Mouse (Mus musculus): ENCODE measurements around the gene Coq3.
A peak's percentile ranks its signal among the peaks of the same experiment; 100 is the strongest.

The Coq3 gene

DNA sequence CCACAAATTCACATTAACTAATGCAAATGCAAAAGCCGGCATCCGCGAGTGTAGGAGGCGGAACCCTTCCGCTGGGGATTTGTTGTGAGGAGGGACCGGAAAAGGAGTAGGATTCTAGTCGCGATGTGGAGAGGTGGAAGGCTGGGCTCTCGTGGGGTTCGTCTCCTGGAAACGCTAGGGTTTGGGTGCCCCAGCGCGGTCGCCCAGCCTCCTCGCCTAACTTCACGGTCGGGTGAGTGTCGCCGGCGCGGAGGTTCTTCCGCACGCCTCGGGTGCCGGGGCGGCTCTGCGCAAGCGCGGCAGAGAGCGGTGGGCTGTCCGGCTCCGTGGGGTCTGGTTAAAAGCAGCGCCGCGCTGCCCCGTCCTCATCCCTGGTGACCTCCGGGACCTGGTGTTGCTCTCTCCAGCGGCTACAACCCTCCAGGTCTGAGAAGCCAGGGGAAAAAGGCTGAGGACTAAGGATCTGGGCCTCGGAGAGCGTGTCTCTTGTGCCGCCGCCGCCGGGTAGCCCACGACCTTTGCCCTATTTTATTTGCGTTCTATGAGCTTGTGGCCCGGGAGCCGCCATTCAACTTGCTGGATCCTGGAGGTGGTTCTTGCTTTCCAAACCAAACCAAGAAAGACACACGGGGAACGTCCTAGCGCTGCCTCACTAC lies at the start of gene Coq3:
TSS of gene Coq3 (plus strand) at position 109 of the 656 bp plus-strand sequence.
- DNase-seq (ENCODE audit: extremely low spot score, low read depth, low spot score), result peak; percentile 24

- DNase-seq (ENCODE audit: extremely low spot score, low read depth, low spot score), result no peak
Measured at GRCm38 (mm10) chr4:21832844-21833243, 46.6 kb upstream of the Coq3 start.

GRCm38 (mm10) chr4:21847481-21848286 lies 31.8 kb upstream of the Coq3 start, which contains the start of gene Pnisr:
Pnisr (plus strand) TSS chr4:21847583.
- peak; percentile 95 for DNase-seq (ENCODE audit: extremely low spot score, low read depth, low spot score)

- DNase-seq (ENCODE audit: extremely low spot score, low read depth, low spot score), result peak; percentile 57
Measured at GRCm38 (mm10) chr4:21848287-21848630, 31.2 kb upstream of the Coq3 start.

DNA sequence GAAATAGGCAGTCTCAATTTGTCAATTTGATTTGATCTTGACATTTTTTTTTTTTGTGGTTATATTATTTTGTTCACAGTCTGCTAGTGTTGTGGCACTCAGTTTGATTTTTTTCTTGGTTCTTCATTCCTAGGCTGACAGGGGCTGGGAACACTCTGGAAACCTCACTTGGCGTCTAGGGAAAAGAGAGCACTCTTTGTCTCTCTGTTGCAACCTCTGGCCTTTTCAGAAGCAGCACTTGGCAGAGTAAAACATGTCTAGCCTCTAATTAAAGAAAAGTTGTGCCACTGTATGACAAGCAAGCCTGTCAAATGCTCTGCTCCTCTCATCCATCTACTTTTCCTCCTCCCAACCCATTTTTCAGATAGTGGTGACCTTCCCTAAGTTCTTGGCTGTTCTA lies 22.0 kb upstream of the Coq3 start:
- DNase-seq (ENCODE audit: extremely low spot score, low read depth, low spot score), result no peak

GRCm38 (mm10) chr4:21865226-21865625 lies 14.2 kb upstream of the Coq3 start:
- no peak for DNase-seq (ENCODE audit: extremely low spot score, low read depth, low spot score)

DNA sequence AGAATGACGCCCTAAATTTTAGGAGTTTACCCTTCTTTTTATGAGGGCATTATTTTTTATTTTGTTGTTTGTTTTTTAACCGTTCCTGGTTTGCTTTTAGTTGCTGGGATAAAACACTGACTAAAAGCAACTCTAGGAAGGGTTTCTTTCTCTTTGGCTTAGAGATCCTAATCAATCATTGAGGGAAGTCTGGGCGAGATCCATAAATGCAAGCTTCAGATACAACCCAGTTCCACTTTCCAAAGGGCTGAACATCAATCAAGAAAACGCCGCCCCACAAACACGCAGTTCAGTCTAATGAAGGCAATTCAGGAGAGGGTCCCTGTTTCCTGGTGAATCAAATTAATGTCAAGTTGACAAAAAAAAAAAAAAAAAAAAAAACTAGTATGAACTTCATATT lies 697 bp upstream of the Coq3 start:
- no peak for DNase-seq (ENCODE audit: extremely low spot score, low read depth, low spot score)

DNA sequence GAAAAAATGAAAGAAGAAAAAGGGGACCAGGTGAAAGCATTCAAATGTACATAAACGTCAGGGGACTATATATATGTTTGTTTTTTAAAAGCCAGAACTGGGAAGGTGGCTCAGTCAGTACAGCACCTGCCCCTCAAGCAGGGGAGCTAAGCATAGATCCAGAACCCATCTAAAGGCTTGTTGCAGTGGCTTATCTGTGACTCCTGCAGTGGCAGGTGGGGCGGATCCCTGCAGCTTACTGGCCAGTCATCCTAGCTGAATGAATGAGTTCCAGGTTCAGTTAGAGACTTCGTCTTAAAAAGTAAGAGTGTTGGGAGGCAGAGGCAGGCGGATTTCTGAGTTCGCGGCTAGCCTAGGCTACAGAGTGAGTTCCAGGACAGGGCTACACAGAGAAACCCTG lies 3.3 kb downstream of the Coq3 start:
- no peak for DNase-seq (ENCODE audit: extremely low spot score, low read depth, low spot score)

- DNase-seq (ENCODE audit: extremely low spot score, low read depth, low spot score), result no peak
Measured at GRCm38 (mm10) chr4:21885831-21886230, 6.4 kb downstream of the Coq3 start.

DNA sequence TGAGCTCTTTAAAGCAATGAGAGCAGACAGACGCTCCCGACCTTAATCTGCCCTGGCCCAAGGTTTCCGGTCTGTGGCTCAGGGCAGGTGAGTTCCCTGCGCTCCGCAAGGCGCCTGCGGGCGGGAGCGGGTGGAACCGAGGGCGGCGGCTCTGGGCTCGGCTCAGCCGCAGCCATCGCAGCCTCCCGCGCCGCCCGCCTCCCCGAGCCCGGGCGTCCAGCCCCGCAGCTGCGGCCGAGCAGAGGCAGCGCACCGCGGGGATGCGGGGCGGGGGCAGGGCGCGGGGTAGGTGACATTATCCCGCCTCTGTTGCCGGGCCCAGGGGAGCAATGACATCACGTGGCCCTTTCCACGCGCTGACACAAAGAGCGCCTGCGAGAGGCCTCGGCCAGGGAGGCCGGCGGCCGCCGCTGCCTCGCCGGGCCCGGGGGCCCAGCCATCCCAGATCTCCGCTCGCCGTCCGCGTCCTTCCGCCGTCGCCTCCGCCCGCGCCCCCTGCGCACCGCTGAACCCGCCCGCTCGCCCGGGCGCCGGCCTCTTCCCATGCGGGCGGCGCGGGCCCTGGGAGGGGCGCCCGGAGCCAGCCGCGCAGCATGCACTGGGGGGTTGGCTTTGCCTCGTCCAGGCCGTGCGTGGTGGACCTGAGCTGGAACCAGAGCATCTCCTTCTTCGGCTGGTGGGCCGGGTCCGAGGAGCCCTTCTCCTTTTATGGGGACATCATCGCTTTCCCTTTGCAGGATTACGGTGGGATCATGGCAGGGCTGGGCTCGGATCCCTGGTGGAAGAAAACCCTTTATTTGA lies 51.7 kb downstream of the Coq3 start, which contains the start of gene Faxc:
TSS of gene Faxc (plus strand) at position 359 of the 801 bp plus-strand sequence.
- DNase-seq (ENCODE audit: extremely low spot score, low read depth, low spot score), result no peak

DNA sequence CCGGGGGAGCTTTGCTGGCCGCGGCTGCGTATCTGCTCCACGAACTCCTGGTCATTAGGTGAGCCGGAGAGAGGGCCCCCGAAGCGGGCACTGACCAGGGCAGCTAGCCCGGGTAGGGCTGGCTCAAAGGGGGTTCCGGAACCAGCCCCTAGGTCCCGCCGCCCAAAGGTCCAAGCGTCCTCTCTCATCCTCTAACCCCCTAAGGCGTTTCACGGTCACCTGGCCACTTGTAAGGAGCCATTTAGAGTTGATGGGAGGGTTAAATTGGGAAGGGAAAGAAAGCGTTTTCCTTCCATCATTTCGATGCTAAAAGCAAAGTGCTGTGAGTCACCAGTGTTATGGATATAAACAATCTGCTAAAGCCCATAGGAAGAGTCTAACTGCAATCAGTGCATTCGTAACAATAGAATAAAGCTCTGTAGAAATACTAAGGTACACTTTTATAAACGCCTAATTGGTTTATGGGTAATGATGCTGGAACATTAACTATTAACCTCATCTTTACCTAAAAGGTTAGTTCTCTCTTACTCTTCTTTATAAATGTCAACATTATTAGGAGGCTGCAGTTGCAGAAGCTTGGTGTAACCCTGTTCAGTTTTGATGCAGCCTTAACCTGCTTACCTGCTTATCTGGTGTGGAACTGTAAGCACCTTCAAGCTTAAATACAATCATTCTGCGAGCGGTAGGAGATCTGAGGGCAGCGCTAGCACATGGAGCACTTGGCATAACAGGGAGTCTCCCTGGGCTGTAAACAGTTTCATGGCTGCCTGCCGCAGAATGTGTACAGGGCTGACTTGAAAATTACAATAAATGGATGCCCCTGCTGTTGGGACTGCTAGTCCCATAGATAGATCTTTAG lies 52.5 kb downstream of the Coq3 start:
- DNase-seq (ENCODE audit: extremely low spot score, low read depth, low spot score), result no peak

GRCm38 (mm10) chr4:21935378-21935777 lies 55.9 kb downstream of the Coq3 start:
- DNase-seq (ENCODE audit: extremely low spot score, low read depth, low spot score), result no peak

GRCm38 (mm10) chr4:21936424-21936823 lies 57.0 kb downstream of the Coq3 start:
- no peak for DNase-seq (ENCODE audit: extremely low spot score, low read depth, low spot score)

DNA sequence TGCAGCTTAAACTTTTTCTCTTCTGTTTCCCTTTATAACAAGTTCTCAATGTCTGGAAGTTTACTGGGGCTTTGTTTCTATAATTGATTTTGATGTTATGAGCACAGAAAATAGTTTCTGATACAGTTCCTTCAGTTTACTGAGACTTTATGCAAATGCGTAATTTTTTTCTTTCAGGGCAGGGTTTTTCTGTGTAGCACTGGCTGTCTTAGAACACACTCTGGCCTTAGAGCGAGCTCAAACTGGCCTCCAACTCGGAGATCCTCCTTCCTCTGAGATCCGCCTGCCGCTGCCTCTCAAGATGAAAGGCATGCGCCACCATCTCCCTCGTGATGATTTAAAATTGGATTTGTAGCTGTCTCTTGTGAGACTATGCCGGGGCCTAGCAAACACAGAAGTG lies 58.4 kb downstream of the Coq3 start:
- DNase-seq (ENCODE audit: extremely low spot score, low read depth, low spot score), result no peak

GRCm38 (mm10) chr4:21944672-21945071 lies 65.2 kb downstream of the Coq3 start:
- DNase-seq (ENCODE audit: extremely low spot score, low read depth, low spot score), result no peak

GRCm38 (mm10) chr4:21951444-21951843 lies 72.0 kb downstream of the Coq3 start:
- DNase-seq (ENCODE audit: extremely low spot score, low read depth, low spot score), result no peak

- no peak for DNase-seq (ENCODE audit: extremely low spot score, low read depth, low spot score)
Measured at GRCm38 (mm10) chr4:21952255-21952654, 72.8 kb downstream of the Coq3 start.

DNA sequence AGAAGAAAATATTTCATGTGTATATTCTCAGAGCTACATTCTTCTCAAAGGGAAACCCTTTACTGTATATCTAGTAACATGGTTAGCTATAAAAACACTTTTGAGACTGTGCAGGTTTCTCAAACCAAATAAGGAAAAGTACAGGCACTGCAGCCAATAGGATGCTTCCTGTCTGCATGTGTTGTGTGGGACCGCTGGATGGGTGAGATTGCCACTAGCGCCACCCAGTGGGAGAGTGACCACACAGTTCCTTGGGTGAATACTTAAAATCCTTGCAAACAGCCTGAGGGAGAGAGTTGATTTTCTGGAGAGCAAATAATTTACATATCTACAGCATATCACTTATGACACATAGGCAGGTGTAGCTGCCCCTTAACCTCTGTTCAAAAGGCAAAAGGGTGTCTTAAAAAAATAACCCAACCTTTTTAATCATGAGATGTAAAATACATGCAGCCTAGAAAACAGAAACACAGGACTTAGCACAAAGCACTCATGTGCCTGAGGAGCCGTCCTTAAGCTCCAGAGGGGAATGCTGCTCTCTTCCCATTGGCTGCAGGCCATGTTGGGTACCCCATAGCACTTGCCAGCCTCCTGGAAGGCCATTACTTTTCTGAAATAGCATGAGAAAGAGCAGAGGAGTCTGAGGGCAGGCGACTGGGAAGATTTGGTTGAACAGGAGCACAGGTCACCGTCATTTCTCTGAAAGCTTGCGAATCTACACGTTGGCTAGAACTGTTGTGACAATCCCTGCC lies 78.3 kb downstream of the Coq3 start:
- peak; percentile 10 for DNase-seq (ENCODE audit: extremely low spot score, low read depth, low spot score)

Data from hindlimb bud, embryonic 11.5 days (tissue).